Mouse (Mus musculus) Patski (cell line): ENCODE data around the gene Pidd1. TPM values are rescaled to one million over a fixed set of nuclear protein-coding genes. Genes with fewer than 3 reads are reported as not detected.

ENCODE experiments used
- ATAC-seq: fragments of 100-300 bp; one replicate; pipeline ENCODE4 v1.8.0; 2021
- CTCF ChIA-PET: fragments of 350-600 bp; sonication (Branson Sonifier 250); formaldehyde crosslinking; loops from one replicate; lab custom pipeline; 2022; ENCODE audit warnings: inconsistent platforms; lab: Charles Lee
- POLR2A ChIA-PET: fragments of 350-600 bp; sonication (Branson Sonifier 250); formaldehyde crosslinking; loops from one replicate; lab custom pipeline; 2022; ENCODE audit warnings: antibody characterized with exemption, inconsistent platforms; lab: Charles Lee
- DNase-seq: peaks from one replicate; pipeline ENCODE4 v3.0.0-alpha.2; 2011; ENCODE audit warnings: low read depth, low spot score
- H3K27me3 ChIP-seq: fragments of 371-371 bp; one replicate; pipeline ENCODE4 v1.5.1; 2021
- CTCF ChIP-seq: fragments of 100-300 bp; IDR thresholded peaks from one replicate; pipeline ENCODE4 v1.5.1; 2021
- in situ Hi-C: fragments of 300-500 bp; cut with MboI; formaldehyde crosslinking; loops from 3 replicates; pipeline ENCODE4 v1.11.1; 2018; ENCODE audit warnings: low pct_unique_long_range_greater_than_20kb, mixed read lengths
- polyA plus RNA-seq: library from polyadenylated mRNA; unstranded; gene quantifications from one replicate; pipeline ENCODE4 v1.2.3, GENCODE M21; 2021

Gene Pidd1
- polyA plus RNA-seq, 1 experiment from 2014 or later, result 4.9 TPM

DNA sequence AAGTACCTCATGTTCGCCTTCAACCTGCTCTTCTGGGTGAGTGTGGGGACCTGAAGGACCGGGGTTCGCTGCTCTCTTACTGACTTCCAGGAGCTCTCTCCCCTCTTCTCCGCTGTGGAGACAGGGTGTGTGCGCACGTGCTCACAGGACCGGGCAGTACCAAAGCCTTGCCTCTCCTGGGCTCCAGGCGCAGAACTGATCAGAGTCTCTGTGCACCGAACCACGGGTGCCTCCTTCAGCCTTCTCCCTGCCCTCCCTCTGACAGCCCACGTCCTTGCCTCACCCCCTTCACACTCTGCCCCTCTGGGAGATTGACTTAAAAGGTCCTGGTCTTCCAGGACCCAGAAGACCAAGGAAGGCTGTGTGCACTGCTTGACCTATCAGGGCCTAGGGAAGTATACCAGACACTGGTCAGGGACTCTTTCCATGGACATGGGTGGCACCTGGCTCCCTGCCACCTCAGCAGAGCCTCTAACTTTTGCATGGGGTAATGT, 38.8 kb upstream of the Pidd1 start:
- TF ChIP-seq CTCF, result no peak
- no peaks in the 10 kb centered on the region for H3K27me3 ChIP-seq
- in situ Hi-C loops, result loop anchor here (5.0 kb wide), 1 partner anchor 40 kb away; no protein-coding TSS in a partner anchor
- ChIA-PET CTCF (interaction anchor here (1.1 to 1.9 kb wide), 2 partner anchors 42 to 88 kb away, joined by 3 to 6 read pairs; no protein-coding TSS in a partner anchor), POLR2A (interaction anchor here (1.1 to 7.0 kb wide), 2 partner anchors 14 to 43 kb away, joined by 3 to 64 read pairs; partner anchors contain the start of gene Cd151)
- ATAC-seq, result no peak
- DNase-seq, result no peak

DNA sequence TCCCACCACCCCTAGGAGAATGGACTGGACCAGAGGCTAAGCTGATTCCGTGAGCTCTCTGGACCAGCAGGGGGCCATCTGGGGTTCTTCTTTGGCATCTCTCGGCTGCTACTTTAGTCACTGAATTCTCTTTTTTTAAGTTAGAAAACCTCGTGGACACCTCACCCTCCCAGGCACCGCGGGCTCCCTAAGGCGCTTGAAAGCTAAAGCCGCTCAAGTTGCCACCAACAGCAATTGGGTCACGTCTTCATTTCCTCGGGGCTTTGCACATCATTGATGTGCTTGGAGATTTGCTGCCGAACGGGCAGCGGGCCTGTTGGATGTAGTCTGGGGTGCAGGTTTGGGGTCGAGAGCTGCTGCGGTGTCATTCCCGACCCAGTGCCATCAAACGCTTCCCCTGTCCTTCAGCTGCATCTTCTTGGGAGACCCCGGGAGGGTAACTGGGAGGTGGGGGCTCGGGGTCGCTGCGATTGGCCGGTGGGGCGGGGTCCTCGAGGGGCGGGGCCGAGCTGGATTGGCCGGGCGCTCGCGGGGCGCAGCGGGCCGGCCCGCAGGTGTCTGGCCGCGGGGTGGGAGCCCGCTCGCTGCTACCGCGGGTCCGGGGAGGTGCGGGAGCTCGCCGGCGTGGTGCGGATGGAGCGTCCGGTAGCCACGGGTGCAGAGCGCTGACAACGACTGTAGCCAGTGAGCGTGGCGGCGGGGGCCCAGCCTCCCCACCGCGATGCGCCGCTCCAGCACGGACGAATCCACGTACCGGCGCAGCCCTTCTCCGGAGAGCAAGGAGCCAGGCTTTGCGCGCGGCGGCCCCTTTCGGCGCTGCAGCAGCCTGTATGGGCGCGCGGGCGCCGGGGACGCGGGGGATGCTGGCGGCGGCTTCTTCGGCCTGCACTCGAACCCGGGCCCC, 37.9 kb upstream of the Pidd1 start:
- ATAC-seq (no peak), DNase-seq (no peak)

DNA sequence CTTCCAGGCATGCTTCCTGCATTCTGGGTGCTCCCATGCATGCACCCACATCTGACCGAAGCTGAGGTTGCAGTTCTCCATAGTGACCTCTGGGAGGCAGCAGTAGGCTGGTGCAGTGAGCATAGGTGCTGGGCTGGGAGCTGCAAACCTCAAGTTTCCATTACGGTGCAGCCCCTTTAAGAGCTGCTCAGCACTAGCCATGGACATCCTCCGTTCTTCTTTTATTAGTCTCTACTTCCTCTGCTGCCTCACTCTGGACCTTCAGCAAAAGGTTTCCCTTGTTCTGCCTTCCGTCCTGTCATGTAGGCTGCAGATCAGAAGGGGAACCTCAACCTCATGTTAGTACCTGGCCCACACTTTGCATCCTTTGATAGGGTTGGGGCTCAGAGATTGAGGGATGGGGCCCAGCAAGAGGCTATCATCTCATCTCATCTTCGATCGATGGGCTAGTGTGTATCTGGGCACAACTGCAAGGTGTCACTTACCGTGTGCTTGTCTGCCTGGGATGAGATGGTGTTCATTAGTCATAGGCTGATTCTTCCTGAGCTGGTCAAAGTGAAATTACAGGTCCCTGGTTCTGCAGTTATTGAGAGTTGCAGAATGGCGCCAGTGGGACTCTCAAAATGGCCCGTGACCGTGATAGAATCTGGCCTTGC, 37.1 kb upstream of the Pidd1 start:
- ATAC-seq (peak; percentile 45), DNase-seq (no peak)
- H3K27me3 ChIP-seq, result no peaks in the 10 kb centered on the region
- in situ Hi-C loops, result loop anchor here (5.0 kb wide), 1 partner anchor 41 kb away; no protein-coding TSS in a partner anchor
- CTCF ChIA-PET, result interaction anchor here (0.9 to 2.6 kb wide), 12 partner anchors 10 to 188 kb away, joined by 3 to 15 read pairs (median 3); no protein-coding TSS in a partner anchor
- POLR2A ChIA-PET, result interaction anchor here (0.9 to 7.0 kb wide), 4 partner anchors 12 to 44 kb away, joined by 3 to 64 read pairs (median 4); partner anchors contain the start of gene Cd151
- TF ChIP-seq CTCF, result no peak

More for the DNA sequence above, 37.9 kb upstream of the Pidd1 start:
- ChIA-PET CTCF (interaction anchor here (0.9 to 2.6 kb wide), 11 partner anchors 12 to 188 kb away, joined by 3 to 15 read pairs (median 3); no protein-coding TSS in a partner anchor), POLR2A (interaction anchor here (1.4 to 7.0 kb wide), 2 partner anchors 12 to 13 kb away, joined by 3 to 64 read pairs; partner anchors contain the start of gene Cd151)
- in situ Hi-C loops, result loop anchor here (5.0 kb wide), 1 partner anchor 41 kb away; no protein-coding TSS in a partner anchor
- no peaks in the 10 kb centered on the region for H3K27me3 ChIP-seq
- TF ChIP-seq CTCF, result no peak

DNA sequence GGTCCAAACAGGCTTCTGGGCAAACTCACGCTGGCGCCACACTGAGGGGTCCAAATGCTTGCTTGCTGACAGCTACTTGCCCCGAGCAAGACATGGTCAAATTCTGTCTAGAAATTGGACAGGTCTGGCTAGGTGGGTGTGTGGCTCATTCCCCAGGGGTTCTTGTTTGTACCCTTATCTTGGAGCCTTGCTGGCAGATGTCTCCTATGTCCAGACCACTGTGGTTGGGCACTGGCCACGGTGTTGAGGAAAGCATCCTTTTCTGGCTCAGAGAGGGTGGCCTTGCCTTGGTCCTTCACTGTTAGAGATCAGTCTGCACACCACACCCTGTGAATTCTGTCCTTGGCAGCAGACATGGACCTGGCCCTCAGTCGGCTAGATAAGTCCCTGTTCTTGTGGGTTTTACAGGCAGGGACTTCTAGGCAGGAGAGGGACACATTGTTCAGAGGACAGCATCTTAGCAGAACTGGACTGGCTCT, 34.5 kb upstream of the Pidd1 start:
- ATAC-seq (no peak), DNase-seq (no peak)
- in situ Hi-C loops, result loop anchor here (5.0 kb wide), 1 partner anchor 99 kb away; no protein-coding TSS in a partner anchor
- H3K27me3 ChIP-seq, result no peaks in the 10 kb centered on the region
- CTCF ChIA-PET, result interaction anchor here (1.1 to 3.1 kb wide), 4 partner anchors 10 to 46 kb away, joined by 3 to 16 read pairs (median 10); partner anchors contain the start of gene Cd151
- no peak for TF ChIP-seq CTCF
- POLR2A ChIA-PET, result interaction anchor here (7.0 kb wide), 1 partner anchor 10 kb away, joined by 64 read pairs; the partner anchor contains the start of gene Cd151

DNA sequence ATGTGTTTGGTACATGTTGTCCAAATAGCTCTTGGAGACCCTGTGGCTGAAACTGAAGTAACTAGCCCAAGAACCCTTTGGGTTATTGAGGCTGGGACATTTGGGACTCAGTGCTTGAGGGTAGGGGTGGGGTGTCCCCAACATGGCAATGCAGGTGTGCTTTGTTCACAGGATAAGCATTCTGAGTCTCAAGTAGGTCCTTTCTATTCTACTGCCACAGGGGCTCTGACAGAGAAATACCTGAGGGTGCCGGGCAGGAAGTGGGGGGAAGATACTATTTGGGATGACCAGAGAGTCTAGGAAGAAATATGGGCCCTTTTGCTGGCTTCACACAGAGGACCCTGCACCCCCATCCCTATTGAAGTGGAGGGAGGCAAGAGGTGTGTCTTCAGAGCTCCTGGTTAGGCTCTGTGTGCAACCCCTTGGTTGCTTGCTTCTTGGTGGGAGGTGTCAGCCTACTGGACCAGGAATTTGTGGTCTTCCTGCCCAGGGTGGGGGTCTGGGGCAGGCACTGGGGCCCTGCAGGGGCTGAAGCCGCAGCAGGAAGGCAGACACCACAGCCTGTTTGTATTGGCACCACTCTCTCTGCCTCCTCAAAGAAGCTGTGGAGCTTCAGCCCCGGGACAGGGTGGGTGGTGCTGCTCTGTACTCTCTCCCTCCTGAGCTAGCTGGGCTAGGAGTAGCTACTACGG, 33.9 kb upstream of the Pidd1 start:
- no peaks in the 10 kb centered on the region for H3K27me3 ChIP-seq
- ATAC-seq, result peak; percentile 21
- no peak for TF ChIP-seq CTCF
- POLR2A ChIA-PET, result interaction anchor here (0.9 to 7.0 kb wide), 3 partner anchors 9 to 35 kb away, joined by 3 to 64 read pairs (median 4); partner anchors contain the start of gene Cd151
- CTCF ChIA-PET, result interaction anchor here (0.6 to 3.1 kb wide), 8 partner anchors 10 to 193 kb away, joined by 3 to 16 read pairs (median 3); partner anchors contain the start of gene Cd151
- in situ Hi-C loops, result loop anchor here (5.0 kb wide), 1 partner anchor 100 kb away; no protein-coding TSS in a partner anchor
- DNase-seq, result no peak

DNA sequence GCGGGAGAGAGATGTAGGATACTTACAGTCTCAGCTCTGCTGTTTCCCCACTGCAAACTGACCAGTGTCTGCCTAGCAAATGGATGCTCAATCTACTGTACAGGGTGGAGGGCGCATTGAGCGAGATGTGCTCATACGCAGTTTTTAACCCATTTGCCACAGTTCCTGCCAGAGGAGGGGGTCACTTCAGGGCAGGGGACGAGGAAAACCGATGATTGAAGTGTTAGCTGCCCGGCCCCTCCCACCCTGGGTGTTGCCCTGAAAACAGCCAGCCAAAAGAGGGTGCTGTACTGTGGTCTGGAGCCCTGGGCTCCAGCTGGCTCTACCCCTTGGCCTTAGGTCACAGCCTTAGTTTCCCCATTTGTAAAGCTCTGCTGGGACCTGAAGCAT, 33.2 kb upstream of the Pidd1 start:
- no peak for TF ChIP-seq CTCF
- POLR2A ChIA-PET, result interaction anchor here (0.8 to 7.0 kb wide), 6 partner anchors 8 to 48 kb away, joined by 3 to 64 read pairs (median 3); partner anchors contain the start of gene Cd151
- DNase-seq (no peak), ATAC-seq (peak; percentile 1)
- CTCF ChIA-PET, result interaction anchor here (0.6 to 3.1 kb wide), 8 partner anchors 9 to 194 kb away, joined by 3 to 16 read pairs (median 3); partner anchors contain the start of gene Cd151
- in situ Hi-C loops, result loop anchor here (5.0 kb wide), 1 partner anchor 100 kb away; no protein-coding TSS in a partner anchor
- no peaks in the 10 kb centered on the region for H3K27me3 ChIP-seq

DNA sequence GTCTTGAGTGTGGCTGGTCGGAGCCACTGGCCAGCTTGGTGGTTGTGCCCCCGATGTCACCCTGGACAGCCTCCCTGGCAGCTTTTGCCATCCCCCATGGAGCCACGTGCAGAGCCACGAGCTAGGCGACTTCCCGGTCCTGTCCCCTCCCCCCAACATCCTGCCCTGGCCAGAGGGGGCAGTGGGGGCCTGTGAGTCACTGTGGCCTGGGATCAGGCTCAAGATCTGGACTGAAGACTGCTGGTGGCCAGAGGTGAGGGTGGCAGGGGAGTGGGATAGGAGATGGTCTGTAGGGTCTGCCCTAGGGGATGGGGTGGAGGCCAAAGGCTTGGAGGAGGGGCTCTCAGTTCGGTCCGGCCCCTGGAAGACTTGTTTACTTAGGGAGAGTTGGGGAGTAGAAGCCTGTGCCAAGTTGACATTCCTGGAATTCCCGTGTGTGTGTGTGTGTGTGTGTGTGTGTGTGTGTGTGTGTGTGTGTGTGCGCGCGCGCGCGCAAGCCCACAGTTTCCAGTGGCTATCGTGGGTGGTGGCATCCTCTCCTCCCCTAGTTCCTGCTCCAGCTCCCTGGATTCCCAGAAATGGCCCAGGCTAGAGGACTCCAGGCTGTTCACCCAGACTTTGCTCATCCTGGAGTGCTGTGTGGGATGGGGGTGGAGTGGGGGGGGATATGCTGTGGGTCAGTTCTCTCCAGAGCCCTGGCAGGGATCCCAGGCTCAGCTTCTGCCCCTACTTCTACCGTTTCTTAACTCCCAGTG, 32.6 kb upstream of the Pidd1 start:
- ChIA-PET CTCF (interaction anchor here (0.9 to 3.1 kb wide), 6 partner anchors 9 to 65 kb away, joined by 3 to 16 read pairs (median 4); partner anchors contain the start of genes Cd151 and Cracr2b), POLR2A (interaction anchor here (0.7 to 7.0 kb wide), 9 partner anchors 8 to 62 kb away, joined by 3 to 64 read pairs (median 3); partner anchors contain the start of gene Cd151)
- TF ChIP-seq CTCF, result no peak
- H3K27me3 ChIP-seq, result no peaks in the 10 kb centered on the region
- in situ Hi-C loops, result loop anchor here (5.0 kb wide), 1 partner anchor 101 kb away; no protein-coding TSS in a partner anchor
- no peak for DNase-seq
- peak; percentile 25 for ATAC-seq

DNA sequence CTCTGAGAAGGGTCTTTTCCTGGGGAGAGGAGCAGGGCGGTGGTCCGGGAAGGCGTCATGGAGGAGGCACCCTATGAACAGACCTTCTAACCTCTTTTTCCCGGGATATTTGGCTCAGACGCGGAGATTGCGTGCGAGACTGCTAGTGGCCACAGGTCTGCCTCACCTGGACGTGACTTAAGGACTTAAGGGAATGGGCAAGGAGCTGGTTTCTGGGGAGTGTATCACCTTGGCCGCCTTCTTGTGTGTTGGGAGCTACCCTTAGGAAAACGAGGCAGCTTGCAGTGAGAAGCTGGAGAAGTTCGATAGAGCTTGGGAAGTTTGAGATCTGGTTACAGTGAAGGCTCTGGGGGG, 32.0 kb upstream of the Pidd1 start:
- ChIA-PET POLR2A (interaction anchor here (0.7 to 7.0 kb wide), 6 partner anchors 7 to 61 kb away, joined by 3 to 64 read pairs (median 4); partner anchors contain the start of gene Cd151), CTCF (interaction anchor here (0.9 to 3.1 kb wide), 3 partner anchors 15 to 64 kb away, joined by 3 to 16 read pairs (median 3); partner anchors contain the start of gene Cracr2b)
- H3K27me3 ChIP-seq, result no peaks in the 10 kb centered on the region
- no peak for ATAC-seq
- in situ Hi-C loops, result loop anchor here (5.0 kb wide), 1 partner anchor 102 kb away; no protein-coding TSS in a partner anchor
- no peak for DNase-seq
- no peak for TF ChIP-seq CTCF
